Mouse (Mus musculus): ENCODE measurements around the gene Ccdc47. TPM values are rescaled to one million over a fixed set of nuclear protein-coding genes. Genes with fewer than 3 reads are reported as not detected.

The Ccdc47 gene
- total RNA-seq, 1 experiment, result 82.3 TPM

- in situ Hi-C loops (cut with MboI; ENCODE audit: low sequenced_read_pairs in 2 of 2, unreplicated experiment in 2 of 2), result no loop called here
- peaks cover 2% of the 10 kb centered on the region in 2 experiments; a peak in 1 of 4 replicates for H3K4me1 ChIP-seq (ENCODE audit: control insufficient read depth in 2 of 2, insufficient read depth in 2 of 2, low read length in 2 of 2, poor library complexity in 1 of 2)
- no peak overlapping the region for H3K27ac ChIP-seq (ENCODE audit: insufficient read depth, low read depth, low read length, poor library complexity, severe bottlenecking)
- no peak overlapping the region for H3K9ac ChIP-seq (ENCODE audit: insufficient read depth, low read depth, low read length, poor library complexity, severe bottlenecking)
- H3K36me3 ChIP-seq (ENCODE audit: control insufficient read depth, insufficient read depth, low read length, poor library complexity, severe bottlenecking), result peaks cover 3% of the 10 kb centered on the region; the same call in 1 of the 2 replicates
- DNase-seq (ENCODE audit: low read depth, low spot score), result no peak
- H3K9me3 ChIP-seq (ENCODE audit: control insufficient read depth, insufficient read depth, low read depth, low read length), result no peaks in the 10 kb centered on the region
- TF ChIP-seq ZNF384 (IDR thresholded peaks at IDR 0.05; ENCODE audit: low read depth, low read length), result no peak
- TF ChIP-seq ZC3H11A (IDR thresholded peaks at IDR 0.05; ENCODE audit: borderline replicate concordance, low read depth, low read length), result no peak
- TF ChIP-seq CHD2 (IDR thresholded peaks at IDR 0.05; ENCODE audit: low read depth, low read length), result no peak
- no peak for TF ChIP-seq HCFC1 (IDR thresholded peaks at IDR 0.05; ENCODE audit: borderline replicate concordance, insufficient read depth, low read length)
- TF ChIP-seq MAFK (IDR thresholded peaks at IDR 0.05; ENCODE audit: insufficient read depth, low read depth, low read length), result no peak
- H3K4me3 ChIP-seq (ENCODE audit: insufficient read depth in 1 of 2, low read depth in 1 of 2, low read length in 2 of 2, poor library complexity in 1 of 2, severe bottlenecking in 1 of 2), result no peak overlapping the region
Measured at GRCm38 (mm10) chr11:106195341-106195740, 20.8 kb downstream of the Ccdc47 start.

DNA sequence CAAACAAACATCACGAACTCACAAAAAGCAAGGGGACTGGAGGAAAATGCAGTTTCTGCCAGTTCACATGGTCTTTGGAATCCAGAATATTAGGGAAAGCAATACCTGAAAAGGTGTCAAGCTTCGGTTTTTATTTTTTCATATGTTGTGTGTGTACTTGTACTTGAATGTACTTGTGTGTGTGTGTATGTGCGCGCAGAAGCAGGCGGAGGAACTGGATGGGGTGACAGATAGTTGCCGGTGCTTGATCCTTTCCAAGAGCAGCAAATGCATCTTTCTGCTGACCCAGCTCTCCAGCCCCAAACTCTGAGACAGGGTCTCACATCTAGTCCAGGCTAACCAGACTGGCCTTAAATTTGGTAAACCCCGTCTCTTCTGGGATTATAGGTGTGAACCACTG, 21.3 kb downstream of the Ccdc47 start:
- Histone ChIP-seq H3K9me3 (ENCODE audit: control insufficient read depth, insufficient read depth, low read depth, low read length) (no peaks in the 10 kb centered on the region), H3K4me3 (ENCODE audit: insufficient read depth in 1 of 2, low read depth in 1 of 2, low read length in 2 of 2, poor library complexity in 1 of 2, severe bottlenecking in 1 of 2) (no peak overlapping the region), H3K36me3 (ENCODE audit: control insufficient read depth, insufficient read depth, low read length, poor library complexity, severe bottlenecking) (peaks cover 3% of the 10 kb centered on the region; the same call in 1 of the 2 replicates), H3K4me1 (ENCODE audit: control insufficient read depth in 2 of 2, insufficient read depth in 2 of 2, low read length in 2 of 2, poor library complexity in 1 of 2) (peaks cover 2% of the 10 kb centered on the region in 2 experiments; a peak in 1 of 4 replicates), H3K27ac (ENCODE audit: insufficient read depth, low read depth, low read length, poor library complexity, severe bottlenecking) (no peak overlapping the region), H3K9ac (ENCODE audit: insufficient read depth, low read depth, low read length, poor library complexity, severe bottlenecking) (no peak overlapping the region)
- no peak for DNase-seq (ENCODE audit: low read depth, low spot score)
- TF ChIP-seq ZC3H11A (IDR thresholded peaks at IDR 0.05; ENCODE audit: borderline replicate concordance, low read depth, low read length), result no peak
- no peak for TF ChIP-seq HCFC1 (IDR thresholded peaks at IDR 0.05; ENCODE audit: borderline replicate concordance, insufficient read depth, low read length)
- no peak for TF ChIP-seq CHD2 (IDR thresholded peaks at IDR 0.05; ENCODE audit: low read depth, low read length)
- TF ChIP-seq ZNF384 (IDR thresholded peaks at IDR 0.05; ENCODE audit: low read depth, low read length), result no peak
- no peak for TF ChIP-seq MAFK (IDR thresholded peaks at IDR 0.05; ENCODE audit: insufficient read depth, low read depth, low read length)
- in situ Hi-C loops (cut with MboI; ENCODE audit: low sequenced_read_pairs in 2 of 2, unreplicated experiment in 2 of 2), result no loop called here

- no peak for DNase-seq (ENCODE audit: low read depth, low spot score)
- Histone ChIP-seq H3K9ac (ENCODE audit: insufficient read depth, low read depth, low read length, poor library complexity, severe bottlenecking) (peak overlapping the region; percentile 77), H3K27ac (ENCODE audit: insufficient read depth, low read depth, low read length, poor library complexity, severe bottlenecking) (peak overlapping the region; percentile 28; the same call in 1 of the 2 replicates), H3K9me3 (ENCODE audit: control insufficient read depth, insufficient read depth, low read depth, low read length) (no peaks in the 10 kb centered on the region), H3K4me3 (ENCODE audit: insufficient read depth in 1 of 2, low read depth in 1 of 2, low read length in 2 of 2, poor library complexity in 1 of 2, severe bottlenecking in 1 of 2) (peak overlapping the region; percentile 71 to 80), H3K36me3 (ENCODE audit: control insufficient read depth, insufficient read depth, low read length, poor library complexity, severe bottlenecking) (peaks cover 3% of the 10 kb centered on the region; the same call in 1 of the 2 replicates), H3K4me1 (ENCODE audit: control insufficient read depth in 2 of 2, insufficient read depth in 2 of 2, low read length in 2 of 2, poor library complexity in 1 of 2) (peaks cover 2% of the 10 kb centered on the region in 2 experiments; a peak in 1 of 4 replicates)
- no peak for TF ChIP-seq ZNF384 (IDR thresholded peaks at IDR 0.05; ENCODE audit: low read depth, low read length)
- in situ Hi-C loops (cut with MboI; ENCODE audit: low sequenced_read_pairs in 2 of 2, unreplicated experiment in 2 of 2), result no loop called here
Measured at GRCm38 (mm10) chr11:106194155-106194541, 22.0 kb downstream of the Ccdc47 start.

GRCm38 (mm10) chr11:106193371-106194154, 22.6 kb downstream of the Ccdc47 start:
- Histone ChIP-seq H3K36me3 (ENCODE audit: control insufficient read depth, insufficient read depth, low read length, poor library complexity, severe bottlenecking) (peaks cover 3% of the 10 kb centered on the region; the same call in 1 of the 2 replicates), H3K27ac (ENCODE audit: insufficient read depth, low read depth, low read length, poor library complexity, severe bottlenecking) (peak overlapping the region; percentile 28; the same call in 1 of the 2 replicates), H3K4me1 (ENCODE audit: control insufficient read depth in 2 of 2, insufficient read depth in 2 of 2, low read length in 2 of 2, poor library complexity in 1 of 2) (peaks cover 2% of the 10 kb centered on the region in 2 experiments; a peak in 1 of 4 replicates), H3K9me3 (ENCODE audit: control insufficient read depth, insufficient read depth, low read depth, low read length) (no peaks in the 10 kb centered on the region), H3K9ac (ENCODE audit: insufficient read depth, low read depth, low read length, poor library complexity, severe bottlenecking) (peak overlapping the region; percentile 83), H3K4me3 (ENCODE audit: insufficient read depth in 1 of 2, low read depth in 1 of 2, low read length in 2 of 2, poor library complexity in 1 of 2, severe bottlenecking in 1 of 2) (peak overlapping the region; percentile 76 to 80)
- no peak for TF ChIP-seq CHD2 (IDR thresholded peaks at IDR 0.05; ENCODE audit: low read depth, low read length)
- TF ChIP-seq ZNF384 (IDR thresholded peaks at IDR 0.05; ENCODE audit: low read depth, low read length), result no peak
- peak; percentile 97 for DNase-seq (ENCODE audit: low read depth, low spot score)
- in situ Hi-C loops (cut with MboI; ENCODE audit: low sequenced_read_pairs in 2 of 2, unreplicated experiment in 2 of 2), result no loop called here

All from ES-E14 (cell line).